Comparison of ENCODE assay signal across 10 mouse cellular contexts in the genomic region with DNA sequence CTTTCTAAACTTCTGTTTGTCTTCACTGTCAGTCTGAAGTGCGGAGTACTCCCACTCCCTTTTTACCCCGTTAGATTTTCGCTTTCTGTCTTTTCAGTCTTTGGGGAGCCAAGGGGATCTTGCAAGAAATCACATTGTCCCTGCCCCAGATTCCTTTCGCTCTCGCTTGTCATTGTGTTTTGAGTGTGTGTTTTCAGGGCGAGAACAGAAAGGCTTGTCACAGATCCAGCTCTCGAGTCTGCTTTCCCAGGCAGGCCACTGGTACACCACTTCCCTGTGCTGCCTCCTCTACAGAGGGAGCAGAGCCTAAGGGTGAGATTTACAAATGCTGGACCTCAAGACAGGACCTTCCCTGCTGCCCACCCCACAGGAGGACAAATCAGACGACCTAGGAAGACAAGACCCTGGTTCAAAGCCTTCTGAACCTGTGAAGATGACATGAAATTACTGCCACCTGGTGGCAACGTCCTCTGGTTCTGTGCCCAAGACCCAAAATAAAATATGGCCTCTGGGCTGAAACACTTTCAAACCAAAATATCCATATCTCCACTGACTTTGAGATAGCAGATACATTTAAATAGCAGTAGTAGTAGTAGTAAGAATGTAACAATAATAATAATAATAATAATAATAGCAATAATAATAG.
DNase-seq lines count a peak whose midpoint lies in the region; ATAC-seq and TF ChIP-seq lines count a peak whose summit lies in the region.
"Had no signal": no experiment of that assay in that cellular context is flagged by ENCODE, and none has a peak within 500 bp of the region (broad histone marks: within the 10 kb centered on the region; RNA-seq: fewer than 3 reads in every experiment).

No protein-coding gene starts in this region.

- no peaks in the 10 kb centered on the region for H3K9me3 ChIP-seq in kidney, postnatal 0 days (replicated peaks; ENCODE audit: low read length)
- H3K9me3 ChIP-seq in heart, embryonic 11.5 days (replicated peaks; ENCODE audit: control insufficient read depth, low read length), result no peaks in the 10 kb centered on the region
- H3K9me3 ChIP-seq: heart, embryonic 15.5 days; lung, embryonic 15.5 days had no signal

- H3K27me3 ChIP-seq in kidney, postnatal 0 days (ENCODE audit: insufficient read depth, low read length), result no peaks in the 10 kb centered on the region
- peaks cover 4% of the 10 kb centered on the region; the same call in 1 of the 2 replicates for H3K27me3 ChIP-seq in heart, embryonic 11.5 days (ENCODE audit: control insufficient read depth, insufficient read depth, low read length)
- H3K27me3 ChIP-seq: lung, embryonic 15.5 days had no signal

- peak; percentile 47; the same call in 1 of the 2 replicates for TF ChIP-seq CTCF in kidney, postnatal 0 days (IDR thresholded peaks at IDR 0.05; ENCODE audit: low read depth)
- peak; percentile 13; the same call in 1 of the 2 replicates for TF ChIP-seq CTCF in cortical plate, adult 2 months (IDR thresholded peaks at IDR 0.05; ENCODE audit: extremely low read depth, insufficient read depth, low read length)

- WGBS in kidney, postnatal 0 days, result 57% methylated on average over 9 of the region's 9 CpGs
- WGBS in heart, embryonic 11.5 days (ENCODE audit: insufficient replicate concordance), result 60% methylated on average over 9 of the region's 9 CpGs

- no peak for TF ChIP-seq POLR2A in cortical plate, adult 2 months (IDR thresholded peaks at IDR 0.05; ENCODE audit: extremely low read depth, insufficient read depth, low read length)

- H3K36me3 ChIP-seq in kidney, postnatal 0 days (ENCODE audit: insufficient read depth, low read length), result no peaks in the 10 kb centered on the region
- no peaks in the 10 kb centered on the region for H3K36me3 ChIP-seq in heart, embryonic 11.5 days (ENCODE audit: control insufficient read depth, insufficient read depth, low read length)
- H3K36me3 ChIP-seq: heart, embryonic 15.5 days; lung, embryonic 15.5 days had no signal

- no peak overlapping the region for H3K27ac ChIP-seq in kidney, postnatal 0 days
- H3K27ac ChIP-seq in cortical plate, adult 2 months (ENCODE audit: insufficient read depth, low read length), result no peak overlapping the region
- H3K27ac ChIP-seq in heart, embryonic 11.5 days (ENCODE audit: low read depth, low read length), result no peak overlapping the region
- H3K27ac ChIP-seq: heart, embryonic 15.5 days; lung, embryonic 15.5 days had no signal

- H3K9ac ChIP-seq in kidney, postnatal 0 days (ENCODE audit: low read depth, low read length), result no peak overlapping the region
- H3K9ac ChIP-seq in heart, embryonic 11.5 days (ENCODE audit: low read depth, low read length), result no peak overlapping the region
- H3K9ac ChIP-seq: heart, embryonic 15.5 days; lung, embryonic 15.5 days had no signal

- no peaks in the 10 kb centered on the region for H3K4me1 ChIP-seq in kidney, postnatal 0 days (replicated peaks; ENCODE audit: insufficient read depth, low read length)
- H3K4me1 ChIP-seq in cortical plate, adult 2 months (ENCODE audit: control insufficient read depth, insufficient read depth, low read length), result peaks cover 2% of the 10 kb centered on the region
- no peaks in the 10 kb centered on the region for H3K4me1 ChIP-seq in heart, embryonic 11.5 days (ENCODE audit: control insufficient read depth, insufficient read depth, low read length)
- H3K4me1 ChIP-seq: heart, embryonic 15.5 days; lung, embryonic 15.5 days had no signal

- peak; percentile 7 for DNase-seq in kidney, postnatal 0 days (ENCODE audit: low spot score)
- DNase-seq in kidney, postnatal 25 days, result no peak
- peak; percentile 22 for DNase-seq in right cerebral cortex, postnatal 14 days
- no peak for DNase-seq in right cerebral cortex, postnatal 36 days (ENCODE audit: low spot score in 2 of 2)
- DNase-seq in retina, postnatal 7 days (ENCODE audit: low read depth, low spot score), result peak; percentile 13

- no peak overlapping the region for H3K4me3 ChIP-seq in kidney, postnatal 0 days (replicated peaks; ENCODE audit: low read depth, low read length)
- no peak overlapping the region for H3K4me3 ChIP-seq in cortical plate, adult 2 months (ENCODE audit: insufficient read depth, low read length)
- no peak overlapping the region for H3K4me3 ChIP-seq in heart, embryonic 11.5 days (ENCODE audit: low read depth, low read length)
- H3K4me3 ChIP-seq: heart, embryonic 15.5 days; lung, embryonic 15.5 days had no signal

- no peak for ATAC-seq in kidney, postnatal 0 days (replicated peaks; ENCODE audit: low FRiP score, low read depth)
- ATAC-seq in megakaryocyte, adult 5-6 weeks (ENCODE audit: poor library complexity, severe bottlenecking), result no peak
- no peak for ATAC-seq in heart, embryonic 11.5 days (replicated peaks; ENCODE audit: insufficient number of reproducible peaks, low FRiP score, low TSS enrichment)

- H3K4me2 ChIP-seq in kidney, postnatal 0 days (ENCODE audit: low read length), result no peak overlapping the region
- no peak overlapping the region for H3K4me2 ChIP-seq in heart, embryonic 11.5 days
- H3K4me2 ChIP-seq: heart, embryonic 15.5 days; lung, embryonic 15.5 days had no signal

Comparison
In these comparisons a context has a peak if more than half of its experiments do, and no peak if none do; other contexts are left out.
1. DNase-seq: peak in kidney, postnatal 0 days (single experiment), right cerebral cortex, postnatal 14 days (single experiment) and retina, postnatal 7 days (single experiment); none in kidney, postnatal 25 days (0 of 2) and right cerebral cortex, postnatal 36 days (0 of 2).